In genomic region chr9:106616306-106616705, GRCm38 (mm10) we compare ENCODE assay signal across 26 mouse cellular contexts. TPM values are rescaled to one million over a fixed set of nuclear protein-coding genes. Genes with fewer than 3 reads are reported as not detected.
"Had no signal": no experiment of that assay in that cellular context is flagged by ENCODE, and none has a peak within 500 bp of the region (broad histone marks: within the 10 kb centered on the region; RNA-seq: fewer than 3 reads in every experiment).

No protein-coding gene starts in this region.

- H3K36me3 ChIP-seq: midbrain, embryonic 10.5 days; neural tube, embryonic 13.5 days; neural tube, embryonic 15.5 days had no signal

- H3K4me2 ChIP-seq: lung, embryonic 14.5 days; neural tube, embryonic 13.5 days; neural tube, embryonic 15.5 days had no signal

- DNase-seq: lung, adult 18-20 months; lung, embryonic 14.5 days; lung, postnatal 10 days; lung, postnatal 4 days; midbrain, embryonic 14.5 days; retina, postnatal 1 day; right cerebral cortex, adult 18-20 months; right cerebral cortex, postnatal 25 days; right cerebral cortex, postnatal 4 days; spleen, adult 18-20 months; thymus, adult 18-20 months; thymus, postnatal 14 days; thymus, postnatal 36 days had no signal

- H3K4me3 ChIP-seq: midbrain, embryonic 10.5 days; myocyte; neural tube, embryonic 13.5 days; neural tube, embryonic 15.5 days had no signal

- H3K27me3 ChIP-seq: neural tube, embryonic 13.5 days; neural tube, embryonic 15.5 days had no signal

- ATAC-seq: midbrain, embryonic 16.5 days had no signal

- H3K27ac ChIP-seq: midbrain, embryonic 10.5 days; neural tube, embryonic 13.5 days; neural tube, embryonic 15.5 days had no signal

- H3K9ac ChIP-seq: lung, embryonic 14.5 days; neural tube, embryonic 13.5 days; neural tube, embryonic 15.5 days had no signal

- H3K4me1 ChIP-seq: neural tube, embryonic 13.5 days; neural tube, embryonic 15.5 days had no signal

RNA-seq across cellular contexts. Expression of gene Iqcf6, which starts 10.1 kb away (rescaled TPM):
- total RNA-seq: megakaryocyte-erythroid progenitor cell, adult 5-6 weeks had no signal
- polyA plus RNA-seq: liver, embryonic 16.5 days; lung, embryonic 14.5 days; lung, embryonic 16.5 days; midbrain, embryonic 10.5 days; midbrain, embryonic 14.5 days; midbrain, embryonic 16.5 days; myocyte; neural tube, embryonic 11.5 days; neural tube, embryonic 13.5 days; neural tube, embryonic 15.5 days; small intestine, adult 2 months; stomach, embryonic 14.5 days; stomach, embryonic 16.5 days; thymus, postnatal 0 days had no signal

RNA-seq across cellular contexts. Expression of gene Grm2, which starts 39.6 kb away (rescaled TPM):
- total RNA-seq: megakaryocyte-erythroid progenitor cell, adult 5-6 weeks had no signal
- polyA plus RNA-seq: liver, embryonic 16.5 days; lung, embryonic 14.5 days; lung, embryonic 16.5 days; myocyte; stomach, embryonic 14.5 days had no signal

RNA-seq across cellular contexts. Expression of gene Iqcf4, which starts 45.5 kb away (rescaled TPM):
- total RNA-seq: megakaryocyte-erythroid progenitor cell, adult 5-6 weeks had no signal
- polyA plus RNA-seq: liver, embryonic 16.5 days; lung, embryonic 14.5 days; lung, embryonic 16.5 days; midbrain, embryonic 10.5 days; midbrain, embryonic 14.5 days; midbrain, embryonic 16.5 days; myocyte; neural tube, embryonic 11.5 days; neural tube, embryonic 13.5 days; neural tube, embryonic 15.5 days; small intestine, adult 2 months; stomach, embryonic 14.5 days; stomach, embryonic 16.5 days; thymus, postnatal 0 days had no signal

RNA-seq across cellular contexts. Expression of gene Iqcf3, which starts 54.9 kb away (rescaled TPM):
- total RNA-seq: megakaryocyte-erythroid progenitor cell, adult 5-6 weeks had no signal
- polyA plus RNA-seq: liver, embryonic 16.5 days; lung, embryonic 14.5 days; lung, embryonic 16.5 days; midbrain, embryonic 10.5 days; midbrain, embryonic 14.5 days; midbrain, embryonic 16.5 days; myocyte; neural tube, embryonic 11.5 days; neural tube, embryonic 13.5 days; neural tube, embryonic 15.5 days; small intestine, adult 2 months; stomach, embryonic 14.5 days; stomach, embryonic 16.5 days; thymus, postnatal 0 days had no signal
